Comparison of ENCODE assay signal across 35 mouse cellular contexts in the genomic region with DNA sequence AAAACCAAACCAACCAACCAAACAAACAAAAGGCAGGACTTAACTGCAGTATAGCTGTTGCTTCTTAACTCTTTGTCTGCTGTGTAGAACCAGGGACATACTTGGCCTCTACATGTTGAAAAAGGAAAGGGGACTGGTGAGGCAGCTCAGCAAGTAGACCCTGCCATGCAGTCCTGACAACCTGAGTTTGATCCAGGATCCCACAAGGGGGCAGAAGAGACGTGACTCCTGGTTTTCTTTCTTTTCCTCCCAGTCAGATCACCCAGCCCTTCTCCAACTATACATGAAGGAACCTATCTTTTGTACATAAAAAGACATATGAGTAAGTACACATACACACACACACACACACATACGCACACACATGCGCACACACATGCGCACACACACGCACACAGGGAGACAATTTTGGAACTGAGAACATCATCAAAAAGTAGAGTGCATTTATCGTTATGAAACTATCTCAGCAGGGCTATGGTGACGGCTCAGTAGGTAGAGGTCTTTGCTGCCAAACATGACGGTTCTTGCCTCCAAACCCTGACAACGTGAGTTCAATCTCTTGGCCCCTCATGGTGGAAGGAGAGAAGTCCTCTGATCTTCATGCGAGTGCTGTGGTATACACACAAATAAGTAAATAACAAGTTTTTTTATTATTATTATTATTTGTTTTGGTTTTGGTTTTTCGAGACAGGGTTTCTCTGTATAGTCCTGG. TPM values are rescaled to one million over a fixed set of nuclear protein-coding genes. Genes with fewer than 3 reads are reported as not detected.
DNase-seq lines count a peak whose midpoint lies in the region; ATAC-seq and TF ChIP-seq lines count a peak whose summit lies in the region.
"Had no signal": no experiment of that assay in that cellular context is flagged by ENCODE, and none has a peak within 500 bp of the region (broad histone marks: within the 10 kb centered on the region; RNA-seq: fewer than 3 reads in every experiment).

No protein-coding gene starts in this region.

- no peak overlapping the region for H3K27ac ChIP-seq in hindbrain, postnatal 0 days
- no peak overlapping the region for H3K27ac ChIP-seq in hindbrain, embryonic 13.5 days
- no peak overlapping the region for H3K27ac ChIP-seq in ES-Bruce4 (ENCODE audit: insufficient read depth, low read length)
- no peak overlapping the region for H3K27ac ChIP-seq in stomach, postnatal 0 days (replicated peaks)
- H3K27ac ChIP-seq: heart, embryonic 15.5 days; left cerebral cortex, adult 2 months; limb, embryonic 12.5 days; liver, embryonic 15.5 days; midbrain, embryonic 12.5 days; neural tube, embryonic 15.5 days; stomach, embryonic 15.5 days had no signal

- WGBS in hindbrain, postnatal 0 days, result 80% methylated on average over 11 of the region's 11 CpGs
- 90% methylated on average over 11 of the region's 11 CpGs for WGBS in hindbrain, embryonic 13.5 days
- WGBS in stomach, postnatal 0 days, result 89% methylated on average over 11 of the region's 11 CpGs

- no peaks in the 10 kb centered on the region for H3K27me3 ChIP-seq in hindbrain, postnatal 0 days (ENCODE audit: insufficient read depth, low read length)
- H3K27me3 ChIP-seq in hindbrain, embryonic 13.5 days, result no peaks in the 10 kb centered on the region
- H3K27me3 ChIP-seq in ES-Bruce4 (ENCODE audit: control insufficient read depth, insufficient read depth, low read length, poor library complexity, severe bottlenecking), result no peaks in the 10 kb centered on the region
- no peaks in the 10 kb centered on the region for H3K27me3 ChIP-seq in stomach, postnatal 0 days (ENCODE audit: control insufficient read depth, insufficient read depth, low read length)
- H3K27me3 ChIP-seq: hindbrain, embryonic 12.5 days; neural tube, embryonic 15.5 days; stomach, embryonic 15.5 days had no signal

- no peaks in the 10 kb centered on the region for H3K36me3 ChIP-seq in hindbrain, postnatal 0 days (ENCODE audit: insufficient read depth, low read length)
- H3K36me3 ChIP-seq in hindbrain, embryonic 13.5 days, result no peaks in the 10 kb centered on the region
- no peaks in the 10 kb centered on the region for H3K36me3 ChIP-seq in ES-Bruce4 (ENCODE audit: control insufficient read depth, insufficient read depth, low read length, poor library complexity, severe bottlenecking)
- H3K36me3 ChIP-seq in stomach, postnatal 0 days (ENCODE audit: control insufficient read depth, insufficient read depth, low read length), result no peaks in the 10 kb centered on the region
- H3K36me3 ChIP-seq: heart, embryonic 15.5 days; hindbrain, embryonic 12.5 days; limb, embryonic 12.5 days; liver, embryonic 15.5 days; midbrain, embryonic 12.5 days; neural tube, embryonic 15.5 days; stomach, embryonic 15.5 days had no signal

- no peak for TF ChIP-seq EP300 in ES-Bruce4 (IDR thresholded peaks at IDR 0.05; ENCODE audit: insufficient read depth, low read depth, low read length)
- TF ChIP-seq EP300 in stomach, postnatal 0 days (optimal IDR thresholded peaks at IDR 0.05), result no peak

- no peak overlapping the region for H3K9ac ChIP-seq in hindbrain, postnatal 0 days (replicated peaks; ENCODE audit: low read length)
- H3K9ac ChIP-seq in hindbrain, embryonic 13.5 days, result no peak overlapping the region
- no peak overlapping the region for H3K9ac ChIP-seq in ES-Bruce4 (ENCODE audit: low read depth, poor library complexity, severe bottlenecking)
- H3K9ac ChIP-seq in stomach, postnatal 0 days (ENCODE audit: low read length), result no peak overlapping the region
- H3K9ac ChIP-seq: heart, embryonic 15.5 days; hindbrain, embryonic 12.5 days; limb, embryonic 12.5 days; liver, embryonic 15.5 days; lung, embryonic 14.5 days; midbrain, embryonic 12.5 days; neural tube, embryonic 15.5 days; stomach, embryonic 15.5 days had no signal

- no peak for ATAC-seq in hindbrain, postnatal 0 days
- ATAC-seq in hindbrain, embryonic 13.5 days (ENCODE audit: low FRiP score), result no peak
- no peak for ATAC-seq in stomach, postnatal 0 days (ENCODE audit: low FRiP score, low TSS enrichment)
- ATAC-seq: intestine, postnatal 0 days had no signal

- no peak for TF ChIP-seq POLR2A in ES-Bruce4 (IDR thresholded peaks at IDR 0.05; ENCODE audit: insufficient read depth, low read length)

- H3K4me3 ChIP-seq in hindbrain, postnatal 0 days (ENCODE audit: low read length), result no peak overlapping the region
- H3K4me3 ChIP-seq in hindbrain, embryonic 13.5 days, result no peak overlapping the region
- no peak overlapping the region for H3K4me3 ChIP-seq in ES-Bruce4 (ENCODE audit: low read depth, low read length)
- H3K4me3 ChIP-seq in stomach, postnatal 0 days (ENCODE audit: low read depth, low read length), result no peak overlapping the region
- H3K4me3 ChIP-seq: heart, embryonic 15.5 days; hindbrain, embryonic 12.5 days; left cerebral cortex, adult 2 months; limb, embryonic 12.5 days; liver, embryonic 15.5 days; midbrain, embryonic 12.5 days; neural tube, embryonic 15.5 days; stomach, embryonic 15.5 days had no signal

- TF ChIP-seq CTCF in hindbrain, postnatal 0 days (IDR thresholded peaks at IDR 0.05; ENCODE audit: low read depth), result peak; percentile 47
- TF ChIP-seq CTCF in ES-Bruce4 (IDR thresholded peaks at IDR 0.05; ENCODE audit: low read depth, low read length), result peak; percentile 17
- TF ChIP-seq CTCF in stomach, postnatal 0 days (IDR thresholded peaks at IDR 0.05; ENCODE audit: low read depth), result 0 out of 2 replicates have a peak, but pooled peaks have one; percentile 4

- no peaks in the 10 kb centered on the region for H3K9me3 ChIP-seq in hindbrain, postnatal 0 days (ENCODE audit: low read length)
- no peaks in the 10 kb centered on the region for H3K9me3 ChIP-seq in hindbrain, embryonic 13.5 days
- no peaks in the 10 kb centered on the region for H3K9me3 ChIP-seq in ES-Bruce4 (replicated peaks; ENCODE audit: control insufficient read depth, insufficient read depth, low read length, poor library complexity, severe bottlenecking)
- no peaks in the 10 kb centered on the region for H3K9me3 ChIP-seq in stomach, postnatal 0 days (ENCODE audit: control insufficient read depth, low read length)
- H3K9me3 ChIP-seq: heart, embryonic 15.5 days; hindbrain, embryonic 12.5 days; limb, embryonic 12.5 days; liver, embryonic 15.5 days; midbrain, embryonic 12.5 days; neural tube, embryonic 15.5 days; stomach, embryonic 15.5 days had no signal

- H3K4me1 ChIP-seq in hindbrain, postnatal 0 days (ENCODE audit: insufficient read depth, low read length), result peaks cover 12% of the 10 kb centered on the region; the same call in 1 of the 2 replicates
- peaks cover 35% of the 10 kb centered on the region for H3K4me1 ChIP-seq in hindbrain, embryonic 13.5 days (replicated peaks)
- H3K4me1 ChIP-seq in ES-Bruce4 (ENCODE audit: control insufficient read depth, insufficient read depth, low read length), result peaks cover 3% of the 10 kb centered on the region
- no peaks in the 10 kb centered on the region for H3K4me1 ChIP-seq in stomach, postnatal 0 days (replicated peaks; ENCODE audit: control insufficient read depth, insufficient read depth)

- peak; percentile 24 for DNase-seq in cerebellum, adult 9-11 months
- no peak for DNase-seq in cerebellum, adult 11 months
- no peak for DNase-seq in hindbrain, postnatal 0 days (ENCODE audit: low spot score)
- DNase-seq in stomach, postnatal 0 days (ENCODE audit: low spot score), result no peak
- DNase-seq in spleen, postnatal 36 days (ENCODE audit: low spot score in 2 of 2), result no peak
- DNase-seq: adrenal gland, postnatal 10 days; cerebellum, adult 2 months; kidney, adult 9 months; kidney, postnatal 14 days; lung, embryonic 14.5 days; retina, postnatal 1 day; right cerebral cortex, postnatal 14 days had no signal

- H3K4me2 ChIP-seq in hindbrain, postnatal 0 days (ENCODE audit: low read depth, low read length), result no peak overlapping the region
- H3K4me2 ChIP-seq in hindbrain, embryonic 13.5 days, result no peak overlapping the region
- no peak overlapping the region for H3K4me2 ChIP-seq in stomach, postnatal 0 days (replicated peaks; ENCODE audit: low read depth)
- H3K4me2 ChIP-seq: heart, embryonic 15.5 days; hindbrain, embryonic 12.5 days; limb, embryonic 12.5 days; liver, embryonic 15.5 days; lung, embryonic 14.5 days; midbrain, embryonic 12.5 days; neural tube, embryonic 15.5 days; stomach, embryonic 15.5 days had no signal

RNA-seq across cellular contexts. Expression of a gene that starts 7.1 kb away (rescaled TPM):
- total RNA-seq in hindbrain, postnatal 0 days (2014; rRNA removed), result 0.07 TPM in 1 of 2 replicates, not detected in the other
- not detected in 2 replicates for polyA plus RNA-seq in hindbrain, postnatal 0 days (2015; fragmentation: Nextera tagmentation; extraction: Ambion mirVana)
- not detected in 2 replicates for polyA plus RNA-seq in hindbrain, embryonic 13.5 days (2015; fragmentation: Nextera tagmentation; extraction: Ambion mirVana)
- polyA plus RNA-seq in ES-Bruce4 (2011; ENCODE audit: insufficient read depth, insufficient read length, low read depth, missing spikeins), result not detected in 2 replicates
- polyA plus RNA-seq in stomach, postnatal 0 days (2015; fragmentation: Nextera tagmentation; extraction: Ambion mirVana), result not detected in 2 replicates
- total RNA-seq: adrenal gland, postnatal 10 days; ES-E14; gastrocnemius, adult 8-10 months; gastrocnemius, postnatal 4 days; heart, postnatal 25 days; layer of hippocampus, postnatal 14 days; left cerebral cortex, adult 2 months; left cerebral cortex, postnatal 25 days; liver, adult 2 months; megakaryocyte, adult 5-6 weeks had no signal
- polyA plus RNA-seq: cerebellum, adult 2 months; embryonic facial prominence, embryonic 11.5 days; forebrain, embryonic 16.5 days; heart, embryonic 15.5 days; hindbrain, embryonic 12.5 days; intestine, postnatal 0 days; limb, embryonic 12.5 days; liver, adult 2 months; liver, embryonic 15.5 days; lung, embryonic 14.5 days; midbrain, embryonic 12.5 days; neural tube, embryonic 15.5 days; small intestine, adult 2 months; stomach, embryonic 15.5 days; urinary bladder, adult 2 months had no signal

RNA-seq across cellular contexts. Expression of a gene that starts 44.0 kb away (rescaled TPM):
- 12.6 and 16.4 TPM in 2 replicates for total RNA-seq in hindbrain, postnatal 0 days (2014; rRNA removed)
- 11.8 and 12.3 TPM in 2 replicates for polyA plus RNA-seq in hindbrain, postnatal 0 days (2015; fragmentation: Nextera tagmentation; extraction: Ambion mirVana)
- polyA plus RNA-seq in hindbrain, embryonic 13.5 days (2015; fragmentation: Nextera tagmentation; extraction: Ambion mirVana), result 17.5 and 18.3 TPM in 2 replicates
- 26.4 and 28.5 TPM in 2 replicates for polyA plus RNA-seq in ES-Bruce4 (2011; ENCODE audit: insufficient read depth, insufficient read length, low read depth, missing spikeins)
- 7.6 and 8.8 TPM in 2 replicates for polyA plus RNA-seq in stomach, postnatal 0 days (2015; fragmentation: Nextera tagmentation; extraction: Ambion mirVana)

RNA-seq across cellular contexts. Expression of a gene that starts 54.0 kb away (rescaled TPM):
- 20.0 and 43.1 TPM in 2 replicates for total RNA-seq in hindbrain, postnatal 0 days (2014; rRNA removed)
- 45.7 and 47.3 TPM in 2 replicates for polyA plus RNA-seq in hindbrain, postnatal 0 days (2015; fragmentation: Nextera tagmentation; extraction: Ambion mirVana)
- polyA plus RNA-seq in hindbrain, embryonic 13.5 days (2015; fragmentation: Nextera tagmentation; extraction: Ambion mirVana), result 60.2 and 61.1 TPM in 2 replicates
- polyA plus RNA-seq in ES-Bruce4 (2011; ENCODE audit: insufficient read depth, insufficient read length, low read depth, missing spikeins), result 69.0 and 69.1 TPM in 2 replicates
- 30.8 and 32.6 TPM in 2 replicates for polyA plus RNA-seq in stomach, postnatal 0 days (2015; fragmentation: Nextera tagmentation; extraction: Ambion mirVana)

RNA-seq across cellular contexts. Expression of a gene that starts 58.4 kb away (rescaled TPM):
- total RNA-seq in hindbrain, postnatal 0 days (2014; rRNA removed), result 0.21 and 1.2 TPM in 2 replicates
- not detected in 2 replicates for polyA plus RNA-seq in hindbrain, postnatal 0 days (2015; fragmentation: Nextera tagmentation; extraction: Ambion mirVana)
- polyA plus RNA-seq in hindbrain, embryonic 13.5 days (2015; fragmentation: Nextera tagmentation; extraction: Ambion mirVana), result not detected in 2 replicates
- polyA plus RNA-seq in ES-Bruce4 (2011; ENCODE audit: insufficient read depth, insufficient read length, low read depth, missing spikeins), result not detected in 2 replicates
- polyA plus RNA-seq in stomach, postnatal 0 days (2015; fragmentation: Nextera tagmentation; extraction: Ambion mirVana), result 0.47 and 1.0 TPM in 2 replicates
- total RNA-seq: heart, postnatal 25 days; layer of hippocampus, postnatal 14 days; left cerebral cortex, adult 2 months; left cerebral cortex, postnatal 25 days had no signal
- polyA plus RNA-seq: cerebellum, adult 2 months; embryonic facial prominence, embryonic 11.5 days; forebrain, embryonic 16.5 days; heart, embryonic 15.5 days; lung, embryonic 14.5 days; midbrain, embryonic 12.5 days; neural tube, embryonic 15.5 days; urinary bladder, adult 2 months had no signal
